Mouse (Mus musculus): ENCODE results near the gene Asb13. TPM values are rescaled to one million over a fixed set of nuclear protein-coding genes. Genes with fewer than 3 reads are reported as not detected.

Asb13 gene
- total and polyA plus RNA-seq, 3 experiments: 2.6 to 6.0 TPM; not detected in 1

- no peak overlapping the region for H3K27ac ChIP-seq (ENCODE audit: control insufficient read depth, low read depth, low read length)
- DNase-seq (ENCODE audit: low read depth, low spot score): no peak
- H3K4me3 ChIP-seq (ENCODE audit: control insufficient read depth in 1 of 2, insufficient read depth in 1 of 2, low read depth in 2 of 2, low read length in 2 of 2): no peak overlapping the region
- no peaks in the 10 kb centered on the region for H3K9me3 ChIP-seq (replicated peaks; ENCODE audit: insufficient read depth, low read length)
- TF ChIP-seq POLR2A (IDR thresholded peaks at IDR 0.05; ENCODE audit: control insufficient read depth in 1 of 2, insufficient read depth in 1 of 2, low read depth in 1 of 2, low read length in 2 of 2, poor library complexity in 1 of 2): no peak
- TF ChIP-seq ZNF384 (IDR thresholded peaks at IDR 0.05; ENCODE audit: low read depth, low read length): no peak
- no peak for TF ChIP-seq CHD2 (IDR thresholded peaks at IDR 0.05; ENCODE audit: low read length)
- TF ChIP-seq MEF2A (IDR thresholded peaks at IDR 0.05; ENCODE audit: extremely low read depth, insufficient replicate concordance, low read depth, low read length, poor library complexity, severe bottlenecking): no peak
- no peak for TF ChIP-seq SIN3A (IDR thresholded peaks at IDR 0.05; ENCODE audit: low read length)
- no peak for TF ChIP-seq ZC3H11A (IDR thresholded peaks at IDR 0.05; ENCODE audit: low read depth, low read length)
- TF ChIP-seq MAZ (IDR thresholded peaks at IDR 0.05; ENCODE audit: low read depth, low read length): no peak
- no peak for TF ChIP-seq ZMIZ1 (IDR thresholded peaks at IDR 0.05; ENCODE audit: low read depth, low read length)
- TF ChIP-seq BHLHE40 (IDR thresholded peaks at IDR 0.05; ENCODE audit: borderline replicate concordance, low read depth, low read length): no peak
- no peak for TF ChIP-seq ELF1 (IDR thresholded peaks at IDR 0.05; ENCODE audit: low read depth, low read length)
- TF ChIP-seq NRF1 (IDR thresholded peaks at IDR 0.05; ENCODE audit: insufficient read depth, low read depth, low read length, poor library complexity, severe bottlenecking): no peak
- TF ChIP-seq MXI1 (IDR thresholded peaks at IDR 0.05; ENCODE audit: low read depth, low read length): no peak
- no peak for TF ChIP-seq RAD21 (IDR thresholded peaks at IDR 0.05; ENCODE audit: low read depth, low read length)
- no peaks in the 10 kb centered on the region for H3K27me3 ChIP-seq (ENCODE audit: control insufficient read depth in 1 of 2, insufficient read depth in 2 of 2, low read length in 2 of 2)
- no peaks in the 10 kb centered on the region for H3K79me2 ChIP-seq (ENCODE audit: control insufficient read depth, insufficient read depth, low read length, poor library complexity)
- H3K4me1 ChIP-seq (ENCODE audit: control insufficient read depth in 1 of 2, insufficient read depth in 2 of 2, low read length in 2 of 2): no peaks in the 10 kb centered on the region
- no peak overlapping the region for H3K9ac ChIP-seq (ENCODE audit: control insufficient read depth, low read depth, low read length, poor library complexity, severe bottlenecking)
- no peaks in the 10 kb centered on the region; a peak in 1 of 4 replicates for H3K36me3 ChIP-seq (ENCODE audit: control insufficient read depth in 1 of 2, insufficient read depth in 2 of 2, low read length in 2 of 2)
Measured at GRCm38 (mm10) chr13:3645919-3646318, 12.1 kb downstream of the Asb13 start.

GRCm38 (mm10) chr13:3646566-3646965 is 12.7 kb downstream of the Asb13 start:
- Histone ChIP-seq H3K36me3 (ENCODE audit: control insufficient read depth in 1 of 2, insufficient read depth in 2 of 2, low read length in 2 of 2) (no peaks in the 10 kb centered on the region; a peak in 1 of 4 replicates), H3K9me3 (replicated peaks; ENCODE audit: insufficient read depth, low read length) (no peaks in the 10 kb centered on the region), H3K4me3 (ENCODE audit: control insufficient read depth in 1 of 2, insufficient read depth in 1 of 2, low read depth in 2 of 2, low read length in 2 of 2) (no peak overlapping the region), H3K79me2 (ENCODE audit: control insufficient read depth, insufficient read depth, low read length, poor library complexity) (no peaks in the 10 kb centered on the region), H3K9ac (ENCODE audit: control insufficient read depth, low read depth, low read length, poor library complexity, severe bottlenecking) (no peak overlapping the region), H3K27me3 (ENCODE audit: control insufficient read depth in 1 of 2, insufficient read depth in 2 of 2, low read length in 2 of 2) (no peaks in the 10 kb centered on the region), H3K4me1 (ENCODE audit: control insufficient read depth in 1 of 2, insufficient read depth in 2 of 2, low read length in 2 of 2) (no peaks in the 10 kb centered on the region), H3K27ac (ENCODE audit: control insufficient read depth, low read depth, low read length) (no peak overlapping the region)
- no peak for DNase-seq (ENCODE audit: low read depth, low spot score)
- TF ChIP-seq UBTF (IDR thresholded peaks at IDR 0.05; ENCODE audit: borderline replicate concordance, insufficient read depth, low read depth, low read length): no peak
- no peak for TF ChIP-seq MYB (IDR thresholded peaks at IDR 0.05; ENCODE audit: low read depth, low read length)
- no peak for TF ChIP-seq SMC3 (IDR thresholded peaks at IDR 0.05; ENCODE audit: low read depth, low read length)
- no peak for TF ChIP-seq USF1 (IDR thresholded peaks at IDR 0.05; ENCODE audit: low read depth, low read length)
- TF ChIP-seq KAT2A (conservative IDR thresholded peaks at IDR 0.05; ENCODE audit: low read depth, low read length): no peak
- TF ChIP-seq POLR2AphosphoS5 (IDR thresholded peaks at IDR 0.05; ENCODE audit: borderline replicate concordance, low read depth, low read length): no peak
- TF ChIP-seq TCF12 (IDR thresholded peaks at IDR 0.05; ENCODE audit: low read depth, low read length): no peak
- TF ChIP-seq MEF2A (IDR thresholded peaks at IDR 0.05; ENCODE audit: extremely low read depth, insufficient replicate concordance, low read depth, low read length, poor library complexity, severe bottlenecking): no peak
- TF ChIP-seq EP300 (IDR thresholded peaks at IDR 0.05; ENCODE audit: low read depth in 1 of 2, low read length in 2 of 2): no peak
- TF ChIP-seq JUND (IDR thresholded peaks at IDR 0.05; ENCODE audit: low read depth, low read length): no peak
- no peak for TF ChIP-seq RAD21 (IDR thresholded peaks at IDR 0.05; ENCODE audit: low read depth, low read length)
- no peak for TF ChIP-seq USF2 (IDR thresholded peaks at IDR 0.05; ENCODE audit: borderline replicate concordance in 1 of 2, insufficient read depth in 1 of 2, low read depth in 1 of 2, low read length in 2 of 2)
- no peak for TF ChIP-seq MAZ (IDR thresholded peaks at IDR 0.05; ENCODE audit: low read depth, low read length)
- no peak for TF ChIP-seq SIN3A (IDR thresholded peaks at IDR 0.05; ENCODE audit: low read length)
- no peak for TF ChIP-seq NELFE (IDR thresholded peaks at IDR 0.05; ENCODE audit: low read depth, low read length)
- TF ChIP-seq MAFK (IDR thresholded peaks at IDR 0.05; ENCODE audit: borderline replicate concordance, low read depth, low read length): no peak
- no peak for TF ChIP-seq CTCF (IDR thresholded peaks at IDR 0.05 in 2 of 3, conservative IDR thresholded peaks at IDR 0.05 in 1 of 3; ENCODE audit: control insufficient read depth in 1 of 3, insufficient read depth in 1 of 3, low read depth in 2 of 3, low read length in 3 of 3, poor library complexity in 1 of 3, severe bottlenecking in 1 of 3)

All from MEL (cell line).